Mouse (Mus musculus): ENCODE measurements around the gene Ackr2.

The Ackr2 gene

DNA sequence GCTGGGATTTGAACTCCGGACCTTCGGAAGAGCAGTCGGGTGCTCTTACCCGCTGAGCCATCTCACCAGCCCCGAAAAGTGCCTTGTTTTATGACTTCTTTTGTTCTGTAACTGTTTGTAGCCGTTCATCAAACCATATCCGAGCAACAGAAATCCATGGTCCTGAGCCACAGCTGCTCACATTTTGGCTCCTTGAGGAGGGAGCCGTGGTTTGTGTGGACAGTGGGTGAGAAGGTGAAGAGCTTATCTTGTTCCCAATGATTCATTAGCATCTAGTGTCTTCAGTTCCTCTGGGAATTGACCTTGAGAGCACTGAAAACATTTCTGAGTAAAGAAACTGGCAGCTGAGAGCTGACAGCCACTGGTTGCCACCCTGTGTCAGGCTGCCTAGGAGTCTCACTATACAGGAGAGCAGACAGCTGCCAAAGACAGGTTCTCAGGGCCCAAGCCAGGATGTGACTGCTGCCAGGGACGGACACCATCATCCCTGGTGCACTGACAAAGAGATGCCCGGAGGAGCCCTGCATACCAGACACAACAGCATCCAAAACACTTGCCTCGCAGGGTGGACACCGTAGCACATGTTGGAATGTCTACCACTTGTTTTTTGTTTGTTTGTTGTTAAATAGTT, 6.0 kb upstream of the Ackr2 start:
- DNase-seq, result no peak

- DNase-seq, result no peak
Observed at GRCm38 (mm10) chr9:121894447-121894846, 3.7 kb upstream of the Ackr2 start.

DNA sequence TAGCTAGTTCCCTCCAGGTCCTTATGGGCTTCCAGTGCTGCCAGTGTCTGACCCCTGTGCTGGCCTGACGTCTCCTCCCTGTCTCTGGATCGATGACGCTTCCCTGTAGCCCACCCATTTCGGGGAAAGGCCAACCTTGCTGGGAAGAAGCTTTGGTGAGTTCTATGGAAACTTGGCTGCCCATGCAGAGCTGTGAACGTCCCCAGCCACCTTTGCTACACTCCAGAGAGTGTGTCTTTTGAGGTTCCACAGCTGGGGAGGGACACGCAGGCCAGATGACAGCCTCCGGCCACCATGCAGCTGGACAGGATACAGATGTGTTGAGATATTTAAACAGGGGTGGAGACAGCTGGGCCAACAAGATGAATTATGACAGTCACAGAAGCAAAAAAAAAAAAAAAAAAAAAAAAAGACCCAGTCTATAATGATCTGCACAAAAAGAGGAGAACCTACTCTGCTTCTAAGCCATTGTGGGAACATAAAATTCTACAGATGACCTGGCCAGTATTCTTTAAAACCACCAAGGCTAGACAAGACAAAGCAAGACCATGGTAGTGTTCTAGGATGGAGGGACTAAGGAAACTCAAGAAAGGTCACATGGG, 2.7 kb upstream of the Ackr2 start:
- DNase-seq, result peak; percentile 60 to 70

- DNase-seq, result no peak
Observed at GRCm38 (mm10) chr9:121896820-121897219, 1.3 kb upstream of the Ackr2 start.

GRCm38 (mm10) chr9:121899306-121899705, 1.2 kb downstream of the Ackr2 start:
- DNase-seq, result no peak

DNA sequence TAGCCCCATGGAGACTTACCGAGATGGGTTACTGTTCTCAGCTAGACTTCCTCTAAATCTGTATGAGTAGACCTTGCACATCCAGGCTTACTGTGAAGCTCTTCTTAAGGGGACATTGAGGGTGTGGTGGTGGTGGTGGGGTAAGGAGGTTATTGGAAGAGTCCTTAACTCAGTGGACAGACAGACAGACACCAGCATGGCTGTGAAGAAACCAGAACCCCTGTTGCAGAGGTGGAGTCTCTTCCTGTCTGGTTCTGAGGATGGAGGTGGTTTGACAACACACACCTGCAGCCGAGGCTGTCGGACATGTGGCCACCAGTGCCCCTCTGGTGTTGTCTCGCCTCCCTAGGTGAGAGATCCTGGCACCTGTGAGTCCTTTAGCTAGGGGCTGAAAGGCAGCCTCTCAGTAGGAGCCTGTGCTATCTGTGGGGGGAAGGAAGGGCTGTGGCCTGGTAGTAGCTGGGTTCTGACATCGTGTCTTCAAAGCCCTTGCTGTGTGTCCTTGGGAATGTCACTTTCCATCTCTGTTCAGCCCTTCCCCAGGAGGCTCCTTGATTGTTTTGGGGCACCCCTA, 2.2 kb downstream of the Ackr2 start:
- peak in 1 of 2 experiments; percentile 0 for DNase-seq

DNA sequence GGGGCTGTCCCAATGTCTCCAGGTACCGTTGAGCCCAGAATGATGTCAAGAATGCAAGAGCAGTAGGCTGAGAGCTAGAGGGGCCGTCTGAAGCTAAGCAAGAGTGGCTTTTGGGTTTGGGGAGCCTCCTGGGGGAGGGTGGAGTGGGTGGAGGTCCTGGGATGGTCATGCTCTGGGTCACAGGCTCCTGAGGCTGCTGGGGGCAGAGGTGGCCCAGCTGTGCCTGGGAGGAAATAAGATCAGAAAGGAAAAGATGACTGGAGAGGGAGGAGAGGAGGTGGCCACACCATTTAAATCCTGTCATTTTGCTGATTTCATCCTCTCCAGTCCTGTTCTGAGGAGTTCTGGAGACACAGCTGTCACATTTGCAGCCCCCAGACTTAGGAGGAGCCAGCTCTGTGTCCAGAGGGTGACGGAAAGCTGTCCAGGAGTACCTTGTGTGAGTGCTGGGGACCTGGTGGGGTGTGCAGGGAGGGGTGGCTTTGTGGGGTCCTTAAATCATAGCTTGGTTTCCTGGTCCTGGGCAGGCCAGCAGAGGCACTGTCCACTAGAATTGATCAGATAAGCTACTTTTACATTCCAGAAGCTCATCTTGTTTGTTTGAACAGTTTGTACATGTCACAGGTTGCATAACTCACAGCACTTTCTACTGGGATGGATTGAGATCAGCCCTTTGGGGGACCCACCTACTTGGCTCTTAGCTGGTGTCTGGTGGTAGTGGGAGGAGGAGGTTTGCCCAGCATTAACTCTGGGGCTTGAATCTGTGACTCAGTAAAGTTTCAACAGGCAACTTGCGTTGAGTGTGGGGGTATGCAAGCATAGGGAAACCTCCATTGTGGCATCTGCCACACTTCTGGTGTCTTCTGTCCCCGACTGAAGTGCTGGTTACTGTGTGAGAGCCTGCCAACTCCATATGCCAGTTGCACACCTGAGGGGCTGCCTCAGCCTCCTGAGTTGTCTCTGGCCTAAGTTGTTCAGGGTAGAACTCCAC, 3.9 kb downstream of the Ackr2 start:
- DNase-seq, result peak in 1 of 2 experiments; percentile 1

GRCm38 (mm10) chr9:121903476-121904305, 5.5 kb downstream of the Ackr2 start:
- DNase-seq, result peak in 1 of 2 experiments; percentile 4

DNA sequence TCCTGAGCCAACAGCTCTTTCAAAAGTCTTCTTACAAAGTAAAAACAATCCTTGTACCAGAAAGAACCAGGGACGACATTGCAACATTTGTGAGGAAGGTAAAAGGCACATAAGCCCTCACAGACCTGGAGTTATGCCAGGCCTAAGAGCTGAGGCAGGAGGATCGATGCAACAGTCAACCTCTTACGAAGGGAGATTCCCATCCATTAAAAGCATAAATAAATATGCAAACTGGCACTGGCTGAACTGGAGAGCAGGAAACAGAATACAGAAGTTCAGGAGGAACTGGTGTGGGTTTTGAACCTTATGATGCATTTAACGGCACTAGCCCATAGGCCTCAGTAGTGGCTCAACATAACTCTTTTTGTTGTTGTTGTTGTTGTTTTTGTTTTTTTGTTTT, 6.2 kb downstream of the Ackr2 start:
- DNase-seq, result no peak

- DNase-seq, result no peak
Observed at GRCm38 (mm10) chr9:121904946-121905345, 6.8 kb downstream of the Ackr2 start.

- peak in 1 of 2 experiments; percentile 1 for DNase-seq
Observed at GRCm38 (mm10) chr9:121905556-121906185, 7.5 kb downstream of the Ackr2 start.

- DNase-seq, result peak in 1 of 2 experiments; percentile 0
Observed at GRCm38 (mm10) chr9:121906456-121906855, 8.3 kb downstream of the Ackr2 start.

- DNase-seq, result peak in 1 of 2 experiments; percentile 0
Observed at GRCm38 (mm10) chr9:121907356-121908070, 9.4 kb downstream of the Ackr2 start.

DNA sequence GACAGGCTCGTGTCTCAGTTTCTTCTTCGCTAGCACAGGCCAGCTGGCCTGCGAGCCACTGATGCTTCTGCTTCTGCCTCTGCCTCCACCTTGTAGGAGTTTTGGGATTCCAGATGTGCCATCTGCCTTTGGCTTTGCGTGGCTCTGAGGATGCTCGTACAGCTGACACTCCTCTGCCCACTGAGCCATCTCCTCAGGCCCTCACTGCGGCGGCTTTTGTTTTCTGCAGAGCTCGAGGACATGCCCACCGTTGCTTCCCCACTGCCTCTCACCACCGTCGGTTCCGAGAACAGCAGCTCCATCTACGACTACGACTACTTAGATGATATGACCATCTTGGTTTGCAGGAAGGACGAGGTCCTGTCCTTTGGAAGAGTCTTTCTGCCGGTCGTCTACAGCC, 10.2 kb downstream of the Ackr2 start:
- DNase-seq, result no peak

DNA sequence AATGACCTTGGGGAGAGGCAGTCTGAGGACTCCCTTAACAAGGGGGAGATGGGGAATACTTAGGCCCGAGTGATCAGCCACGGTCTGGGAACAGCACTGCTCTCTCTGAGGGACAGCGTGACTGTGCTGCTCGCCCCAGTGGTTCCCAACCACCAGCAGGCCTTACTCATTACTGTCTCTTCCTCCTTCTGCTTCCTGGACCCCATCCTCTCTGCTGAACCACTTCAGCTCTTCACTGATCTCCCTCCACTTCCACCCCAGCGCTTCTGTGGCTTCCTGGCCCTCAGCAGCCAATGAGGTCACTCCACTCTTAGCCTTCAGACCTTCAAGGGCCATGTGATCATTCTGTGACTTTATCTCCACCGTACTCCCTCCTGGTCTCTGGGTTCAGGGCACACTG, 11.5 kb downstream of the Ackr2 start:
- no peak for DNase-seq

DNA sequence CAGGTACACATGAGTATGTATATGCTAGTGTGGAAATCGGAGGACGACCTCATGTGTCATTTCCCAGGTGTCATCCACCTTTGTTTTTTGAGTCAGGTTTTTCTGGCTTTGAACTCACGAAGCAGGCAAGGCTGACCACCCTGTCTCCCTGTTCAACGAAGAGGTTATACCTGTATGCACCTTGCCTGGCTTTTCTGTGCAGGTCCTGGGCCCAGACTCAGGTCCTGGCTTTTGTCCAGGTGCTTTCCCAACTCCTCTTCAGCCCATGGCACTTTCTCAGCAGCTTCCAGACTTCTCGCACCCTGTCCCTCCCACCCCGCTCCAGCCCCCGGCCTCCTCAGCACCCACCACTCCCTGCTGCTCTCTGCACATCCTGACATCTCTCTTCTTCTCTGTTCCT, 13.0 kb downstream of the Ackr2 start:
- DNase-seq, result no peak

- no peak for DNase-seq
Observed at GRCm38 (mm10) chr9:121912786-121913185, 14.6 kb downstream of the Ackr2 start.

DNA sequence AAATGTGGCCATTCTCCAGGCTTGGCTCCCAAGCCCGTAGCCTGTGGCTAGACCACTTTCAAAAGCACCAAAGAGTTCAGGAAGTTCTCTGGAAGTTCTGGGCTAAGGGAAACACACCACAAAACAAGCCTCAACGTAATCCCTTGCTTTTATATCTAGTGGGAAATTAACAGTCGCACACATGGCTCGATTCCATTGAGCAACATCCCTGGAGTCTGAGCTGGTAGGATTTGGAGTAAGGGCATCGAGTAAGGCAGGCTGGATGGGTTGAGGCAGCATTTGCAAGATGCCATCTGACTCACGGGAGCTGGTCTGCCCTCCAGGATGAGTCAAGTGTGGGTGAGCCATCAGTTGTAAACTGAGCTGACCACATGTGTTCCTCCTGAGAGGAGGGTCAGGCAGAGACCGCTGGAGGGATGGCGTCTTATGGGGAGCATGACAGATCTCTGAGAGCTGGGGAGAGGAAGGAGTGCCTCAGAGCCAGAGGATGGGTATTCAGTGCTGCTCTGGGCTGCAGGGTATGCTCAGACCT, 16.1 kb downstream of the Ackr2 start:
- DNase-seq, result no peak

GRCm38 (mm10) chr9:121915056-121915455, 16.9 kb downstream of the Ackr2 start:
- no peak for DNase-seq

GRCm38 (mm10) chr9:121916102-121916501, 17.9 kb downstream of the Ackr2 start, which contains the start of gene Cyp8b1:
TSS of gene Cyp8b1 (minus strand) at chr9:121916305.
- peak in 1 of 2 experiments; percentile 29 for DNase-seq
